Mouse (Mus musculus) forebrain, embryonic 14.5 days (tissue): ENCODE data around the gene Gm35315. TPM values are rescaled to one million over a fixed set of nuclear protein-coding genes. Genes with fewer than 3 reads are reported as not detected.
"Not testable (repeated sequence)": the region's sequence is repeated elsewhere in the genome, so short reads cannot be mapped to it uniquely, and the experiment has no call there.

Source experiments
- ATAC-seq: fragments of 200-750 bp; cut with Nextera tagmentation; 2 replicates; pipeline ENCODE4 v1.8.0; 2017; ENCODE audit warnings: mild to moderate bottlenecking, moderate library complexity
- DNase-seq: peaks from one replicate; pipeline ENCODE4 v3.0.0-alpha.2; 2015; ENCODE audit warnings: low spot score
- H3K27ac ChIP-seq: fragments of 300-500 bp; sonication (generic); 2 replicates; pipeline ENCODE4 v1.5.1; 2014; ENCODE audit warnings: low read depth, mild to moderate bottlenecking, control low read depth, low read length, moderate library complexity
- H3K27me3 ChIP-seq: fragments of 300-500 bp; sonication (generic); replicated peaks from 2 replicates; pipeline ENCODE4 v1.6.1; 2014; ENCODE audit warnings: low read length, control low read depth, mixed read lengths; ENCODE audit not compliant: control insufficient read depth, insufficient read depth
- H3K36me3 ChIP-seq: fragments of 300-500 bp; sonication (generic); 2 replicates; pipeline ENCODE4 v1.6.1; 2014; ENCODE audit warnings: low read length, control low read depth; ENCODE audit not compliant: control insufficient read depth, insufficient read depth
- H3K4me1 ChIP-seq: fragments of 300-500 bp; sonication (generic); 2 replicates; pipeline ENCODE4 v1.6.1; 2014; ENCODE audit warnings: antibody characterized with exemption, low read length, control low read depth; ENCODE audit not compliant: control insufficient read depth, insufficient read depth
- H3K4me2 ChIP-seq: fragments of 300-500 bp; sonication (generic); 2 replicates; pipeline ENCODE4 v1.6.1; 2014; ENCODE audit warnings: mild to moderate bottlenecking, control low read depth, low read length
- H3K4me3 ChIP-seq: fragments of 300-500 bp; sonication (generic); 2 replicates; pipeline ENCODE4 v1.5.1; 2014; ENCODE audit warnings: low read depth, low read length, control low read depth
- H3K9ac ChIP-seq: fragments of 300-500 bp; sonication (generic); 2 replicates; pipeline ENCODE4 v1.6.1; 2014; ENCODE audit warnings: mild to moderate bottlenecking, low read length, control low read depth, moderate library complexity
- H3K9me3 ChIP-seq: fragments of 300-500 bp; sonication (generic); replicated peaks from 2 replicates; pipeline ENCODE4 v1.6.1; 2016; ENCODE audit warnings: low read length, control low read depth, mixed read lengths; ENCODE audit not compliant: control insufficient read depth
- WGBS: fragments of 180-500 bp; shearing (Covaris S2); extraction: QIAGEN DNeasy Blood & Tissue Kit; methylation state at CpG from one replicate; pipeline ENCODE4 v1.1.7; 2014; 5-methylcytosine and 5-hydroxymethylcytosine counted together
- polyA plus RNA-seq: library from polyadenylated mRNA; unstranded; fragments of >200 nt; fragmentation: Nextera tagmentation; extraction: Ambion mirVana; gene quantifications from 2 replicates; pipeline ENCODE4 v1.2.1, GENCODE M21; 2014

The Gm35315 gene
- polyA plus RNA-seq, 1 experiment from 2014 or later, result 0.57 TPM

GRCm38 (mm10) chr5:110122380-110122779 is 28.2 kb upstream of the Gm35315 start:
- ATAC-seq, result not testable (repeated sequence)
- 85% methylated on average over 3 of the region's 3 CpGs for WGBS

DNA sequence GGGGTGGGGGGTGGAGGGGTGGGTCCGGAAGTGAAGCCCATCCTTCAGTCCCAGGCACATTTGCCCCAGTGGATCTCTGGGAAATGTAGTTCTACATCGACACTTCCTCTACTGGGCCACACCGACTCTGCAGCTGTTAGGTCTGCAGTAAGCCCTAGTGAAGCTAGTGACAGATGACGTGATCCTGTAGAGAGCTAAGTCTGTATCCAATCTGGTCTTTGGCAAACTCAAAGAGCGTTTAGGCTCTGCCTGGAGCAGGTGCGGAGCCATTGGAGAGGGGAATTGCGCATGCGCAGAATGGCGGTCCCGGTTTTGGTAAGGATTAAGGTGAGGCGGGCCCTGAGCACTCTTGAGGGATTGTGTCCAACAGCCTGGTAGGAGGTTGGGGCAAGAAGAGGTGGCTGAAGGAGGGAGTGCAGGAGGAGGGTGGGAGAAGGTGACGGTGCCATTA is 15.8 kb upstream of the Gm35315 start, which contains the start of gene Zfp605:
Gene Zfp605, plus strand, starts transcription at position 102 of the 451 bp plus-strand sequence.
- Histone ChIP-seq H3K4me3 (peak within 1 kb of the TSS; percentile 48), H3K4me1 (peaks cover 5% of the 10 kb centered on the region; the same call in 1 of the 2 replicates), H3K9ac (peak within 1 kb of the TSS; percentile 70), H3K27ac (peak within 1 kb of the TSS; percentile 83), H3K9me3 (no peaks in the 10 kb centered on the region), H3K4me2 (peak within 1 kb of the TSS; percentile 50), H3K27me3 (no peaks in the 10 kb centered on the region), H3K36me3 (peaks cover 38% of the 10 kb centered on the region)
- ATAC-seq, result peak; percentile 70
- WGBS, result under 1% methylated on average over 12 of the region's 12 CpGs
- peak; percentile 94 for DNase-seq

More at GRCm38 (mm10) chr5:110122380-110122779, 28.2 kb upstream of the Gm35315 start:
- H3K9ac ChIP-seq, H3K27me3 ChIP-seq, H3K9me3 ChIP-seq, H3K4me2 ChIP-seq, H3K4me1 ChIP-seq, H3K27ac ChIP-seq, H3K4me3 ChIP-seq, DNase-seq: not testable (repeated sequence)
- H3K36me3 ChIP-seq, result peaks cover 46% of the 10 kb centered on the region

DNA sequence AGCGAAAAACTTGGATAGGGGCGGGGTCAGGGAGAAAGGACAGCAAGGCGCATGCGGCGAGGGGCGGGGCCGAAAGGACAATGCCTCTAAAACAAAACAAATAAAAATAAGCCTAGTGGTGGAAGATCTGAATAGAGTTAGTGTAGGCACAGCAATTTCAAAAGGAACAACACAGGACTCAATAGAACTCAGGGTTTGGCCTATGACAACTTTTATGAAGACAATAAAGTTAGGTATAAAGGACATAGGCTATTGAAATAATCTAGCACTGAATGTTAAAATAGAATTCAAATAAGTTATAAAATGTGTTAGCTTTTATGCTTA is 14.0 kb upstream of the Gm35315 start:
- Histone ChIP-seq H3K4me3 (peak overlapping the region; percentile 81), H3K4me1 (peaks cover 5% of the 10 kb centered on the region; the same call in 1 of the 2 replicates), H3K9ac (no peak overlapping the region), H3K4me2 (peak overlapping the region; percentile 90), H3K27ac (peak overlapping the region; percentile 94; the same call in 1 of the 2 replicates), H3K9me3 (no peaks in the 10 kb centered on the region), H3K36me3 (peaks cover 43% of the 10 kb centered on the region), H3K27me3 (no peaks in the 10 kb centered on the region)
- DNase-seq (no peak), ATAC-seq (no peak)
- WGBS, result 1% methylated on average over 7 of the region's 7 CpGs

DNA sequence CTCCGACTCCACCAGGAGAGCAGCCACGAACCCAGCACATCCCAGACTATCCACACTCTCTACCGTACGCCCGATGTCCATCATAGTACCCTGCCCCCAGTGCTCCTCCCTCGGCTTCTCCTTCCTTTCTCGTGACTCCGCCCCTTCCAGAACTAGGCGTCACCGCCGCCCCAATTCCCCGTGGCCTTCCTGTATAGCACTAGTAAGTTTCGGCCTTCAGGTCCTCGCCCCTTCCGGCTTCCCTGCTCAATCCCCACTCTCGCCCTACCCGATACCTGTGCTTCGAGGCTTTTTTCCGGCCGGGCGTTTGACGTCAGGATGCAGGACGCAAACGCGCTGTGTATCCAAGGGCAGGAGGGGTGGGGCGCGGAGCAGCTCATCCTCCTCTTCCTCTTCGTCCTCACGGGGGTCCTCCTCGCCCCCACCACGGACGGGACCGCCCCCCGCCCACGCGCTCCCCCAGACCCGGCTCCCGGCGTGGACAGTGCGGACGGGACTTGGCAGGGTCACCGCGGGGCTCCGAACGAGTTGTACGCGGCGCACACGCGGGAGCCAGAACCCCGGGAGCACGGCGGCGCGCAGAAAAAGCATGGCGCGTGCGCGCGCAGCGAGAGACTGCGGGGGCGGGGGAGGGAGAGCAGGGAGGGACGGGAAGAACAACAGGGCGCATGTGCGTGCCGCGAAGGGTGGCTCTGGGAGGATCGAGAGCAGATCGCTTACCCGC is 13.5 kb upstream of the Gm35315 start, which contains the start of gene Gtpbp6:
Gene Gtpbp6, minus strand, starts transcription at position 617 of the 724 bp plus-strand sequence.
- Histone ChIP-seq H3K36me3 (peaks cover 43% of the 10 kb centered on the region), H3K27me3 (no peaks in the 10 kb centered on the region), H3K9ac (peak within 1 kb of the TSS; percentile 76), H3K4me3 (peak within 1 kb of the TSS; percentile 81), H3K27ac (peak within 1 kb of the TSS; percentile 94), H3K4me2 (peak within 1 kb of the TSS; percentile 90), H3K4me1 (peaks cover 5% of the 10 kb centered on the region; the same call in 1 of the 2 replicates), H3K9me3 (no peaks in the 10 kb centered on the region)
- DNase-seq, result peak; percentile 98
- under 1% methylated on average over 70 of the region's 71 CpGs for WGBS
- ATAC-seq, result peak; percentile 82

GRCm38 (mm10) chr5:110106901-110107564 is 12.8 kb upstream of the Gm35315 start:
- Histone ChIP-seq H3K4me2 (peak overlapping the region; percentile 90), H3K36me3 (peaks cover 41% of the 10 kb centered on the region), H3K27ac (peak overlapping the region; percentile 94), H3K4me1 (peaks cover 5% of the 10 kb centered on the region; the same call in 1 of the 2 replicates), H3K27me3 (no peaks in the 10 kb centered on the region), H3K4me3 (peak overlapping the region; percentile 81), H3K9ac (peak overlapping the region; percentile 76), H3K9me3 (no peaks in the 10 kb centered on the region)
- DNase-seq, result no peak
- ATAC-seq, result no peak
- 18% methylated on average over 38 of the region's 41 CpGs for WGBS

- peaks cover 10% of the 10 kb centered on the region for H3K4me1 ChIP-seq
- ATAC-seq (no peak), DNase-seq (no peak)
- H3K4me2 ChIP-seq, result peak overlapping the region; percentile 90
- H3K4me3 ChIP-seq, result peak overlapping the region; percentile 81
- H3K27me3 ChIP-seq, result no peaks in the 10 kb centered on the region
- H3K9me3 ChIP-seq, result no peaks in the 10 kb centered on the region
- no peak overlapping the region; the same call in 1 of the 2 replicates for H3K9ac ChIP-seq
- H3K27ac ChIP-seq, result no peak overlapping the region
- peaks cover 41% of the 10 kb centered on the region for H3K36me3 ChIP-seq
- 95% methylated on average over 26 of the region's 26 CpGs for WGBS
Measured at GRCm38 (mm10) chr5:110106140-110106871, 12.1 kb upstream of the Gm35315 start.

DNA sequence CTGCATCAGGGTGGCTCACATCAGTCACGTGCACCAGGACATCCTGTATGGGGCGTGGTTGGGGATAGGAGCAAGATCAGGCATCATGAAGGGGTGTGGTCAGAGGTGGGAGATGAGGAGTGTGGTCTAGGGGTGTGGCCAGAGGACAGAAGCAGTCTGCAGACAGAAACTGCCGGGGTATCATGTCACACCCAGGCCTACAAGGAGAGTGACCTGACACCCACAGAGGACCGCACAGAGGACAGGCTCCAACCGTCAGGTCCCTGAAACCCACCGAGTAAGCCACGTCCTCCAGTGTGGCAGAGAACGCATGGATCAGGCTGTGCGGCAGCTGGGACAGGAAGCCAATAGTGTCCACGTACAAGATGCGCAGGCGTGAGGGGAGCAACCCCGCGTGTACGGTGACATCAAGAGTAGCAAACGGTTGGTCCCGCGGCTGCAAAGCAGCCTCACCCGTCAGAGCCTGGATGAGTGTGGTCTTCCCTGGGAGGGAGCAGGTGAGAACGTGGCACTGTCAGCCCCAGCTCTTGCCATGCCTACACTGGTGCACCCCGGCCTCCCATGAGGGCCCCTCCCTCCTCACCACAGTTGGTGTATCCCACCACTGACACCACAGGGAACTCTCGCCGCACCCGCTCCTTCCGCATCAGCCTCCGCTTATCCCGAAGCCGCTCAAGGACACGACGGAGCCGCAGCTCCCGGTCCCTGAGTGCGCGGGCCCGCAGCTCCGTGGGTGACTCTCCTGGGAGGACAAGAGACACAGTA is 10.6 kb upstream of the Gm35315 start:
- Histone ChIP-seq H3K9me3 (no peaks in the 10 kb centered on the region), H3K4me1 (peaks cover 15% of the 10 kb centered on the region), H3K9ac (no peak overlapping the region), H3K36me3 (peaks cover 41% of the 10 kb centered on the region), H3K4me2 (no peak overlapping the region), H3K4me3 (no peak overlapping the region), H3K27ac (no peak overlapping the region), H3K27me3 (no peaks in the 10 kb centered on the region)
- DNase-seq (no peak), ATAC-seq (no peak)
- WGBS, result 93% methylated on average over 36 of the region's 36 CpGs
